In genomic region chr3:103019462-103019861, GRCm38 (mm10) we compare ENCODE assay signal across 10 mouse cellular contexts. TPM values are rescaled to one million over a fixed set of nuclear protein-coding genes. Genes with fewer than 3 reads are reported as not detected.
DNase-seq lines count a peak whose midpoint lies in the region; ATAC-seq and TF ChIP-seq lines count a peak whose summit lies in the region.
"Had no signal": no experiment of that assay in that cellular context is flagged by ENCODE, and none has a peak within 500 bp of the region (broad histone marks: within the 10 kb centered on the region; RNA-seq: fewer than 3 reads in every experiment).

No protein-coding gene starts in this region.

- in situ Hi-C loops in CH12.LX (cut with MboI; ENCODE audit: low pct_ligation_motif_present, low pct_unique_long_range_greater_than_20kb, low sequenced_read_pairs): no loop called here

- peaks cover 11 to 27% of the 10 kb centered on the region in 2 experiments; a peak in 3 of 4 replicates for H3K4me1 ChIP-seq in CH12.LX (ENCODE audit: control insufficient read depth in 1 of 2, insufficient read depth in 2 of 2)
- peaks cover 9% of the 10 kb centered on the region for H3K4me1 ChIP-seq in forebrain, embryonic 16.5 days (replicated peaks; ENCODE audit: control insufficient read depth, insufficient read depth, low read length)
- H3K4me1 ChIP-seq in limb, embryonic 15.5 days: peaks cover 9% of the 10 kb centered on the region

- H3K79me2 ChIP-seq in CH12.LX (replicated peaks; ENCODE audit: control insufficient read depth, extremely low read depth, insufficient read depth, poor library complexity, severe bottlenecking): peaks cover 35% of the 10 kb centered on the region

- TF ChIP-seq RAD21 in CH12.LX (IDR thresholded peaks at IDR 0.05; ENCODE audit: low read depth, low read length): no peak

- peak overlapping the region; percentile 97 for H3K27ac ChIP-seq in gastrocnemius, adult 2 months
- no peak overlapping the region for H3K27ac ChIP-seq in CH12.LX (ENCODE audit: insufficient read depth, low read depth)
- H3K27ac ChIP-seq in forebrain, embryonic 16.5 days (ENCODE audit: low read length): no peak overlapping the region
- H3K27ac ChIP-seq in limb, embryonic 15.5 days: peak overlapping the region; percentile 99

- intact Hi-C loops in gastrocnemius, adult 2 months (cut with DNase I): no loop called here
- intact Hi-C loops in gastrocnemius, postnatal 14 days (cut with DNase I; ENCODE audit: low total_unique reads): no loop called here

- peaks cover 0 to 9% of the 10 kb centered on the region in 2 experiments for H3K36me3 ChIP-seq in CH12.LX (replicated peaks in 1 of 2; ENCODE audit: control insufficient read depth in 1 of 2, insufficient read depth in 1 of 2, low read length in 1 of 2)
- no peaks in the 10 kb centered on the region for H3K36me3 ChIP-seq in forebrain, embryonic 16.5 days (ENCODE audit: control insufficient read depth, insufficient read depth)
- no peaks in the 10 kb centered on the region for H3K36me3 ChIP-seq in limb, embryonic 15.5 days

- H3K9ac ChIP-seq in CH12.LX (ENCODE audit: insufficient read depth, low read depth): peak overlapping the region; percentile 81; the same call in 1 of the 2 replicates
- no peak overlapping the region for H3K9ac ChIP-seq in forebrain, embryonic 16.5 days (replicated peaks; ENCODE audit: low read depth, low read length)
- H3K9ac ChIP-seq in limb, embryonic 15.5 days: no peak overlapping the region

- H3K4me3 ChIP-seq in gastrocnemius, adult 2 months: peak overlapping the region; percentile 85
- H3K4me3 ChIP-seq in CH12.LX (replicated peaks in 1 of 3; ENCODE audit: low read depth in 2 of 3, low read length in 2 of 3, poor library complexity in 1 of 3): peak overlapping the region in 2 of 3 experiments; percentile 20 to 93
- H3K4me3 ChIP-seq in forebrain, embryonic 16.5 days (replicated peaks; ENCODE audit: low read length): no peak overlapping the region
- no peak overlapping the region for H3K4me3 ChIP-seq in limb, embryonic 15.5 days

- no peak overlapping the region; the same call in 1 of the 2 replicates for H3K4me2 ChIP-seq in CH12.LX (ENCODE audit: insufficient read depth, low read depth, poor library complexity, severe bottlenecking)
- peak overlapping the region; percentile 46; the same call in 1 of the 2 replicates for H3K4me2 ChIP-seq in forebrain, embryonic 16.5 days (ENCODE audit: low read length)
- peak overlapping the region; percentile 47; the same call in 1 of the 2 replicates for H3K4me2 ChIP-seq in limb, embryonic 15.5 days

- no peak for DNase-seq in gastrocnemius, adult 2 months
- DNase-seq in gastrocnemius, postnatal 14 days: no peak
- DNase-seq in CH12.LX (ENCODE audit: extremely low read depth): no peak
- no peak for DNase-seq in frontal cortex, postnatal 25 days (ENCODE audit: low spot score in 2 of 2)
- DNase-seq in Muller cell, postnatal 12 days (ENCODE audit: inconsistent ontology term): no peak
- no peak for DNase-seq in right cerebral cortex, adult 18-20 months

- no peaks in the 10 kb centered on the region for H3K27me3 ChIP-seq in CH12.LX (replicated peaks)
- H3K27me3 ChIP-seq in forebrain, embryonic 16.5 days (replicated peaks; ENCODE audit: control insufficient read depth, insufficient read depth, low read length): no peaks in the 10 kb centered on the region
- H3K27me3 ChIP-seq in limb, embryonic 15.5 days: no peaks in the 10 kb centered on the region

- no peak for TF ChIP-seq CTCF in gastrocnemius, adult 2 months (IDR thresholded peaks at IDR 0.05)
- TF ChIP-seq CTCF in CH12.LX (conservative IDR thresholded peaks at IDR 0.05 in 1 of 2, IDR thresholded peaks at IDR 0.05 in 1 of 2; ENCODE audit: low read depth in 2 of 2, low read length in 2 of 2): no peak

- dilution Hi-C loops in CH12.LX (cut with MboI; ENCODE audit: extremely low pct_ligation_motif_present, extremely low pct_unique_long_range_greater_than_20kb, low sequenced_read_pairs): no loop called here

- TF ChIP-seq POLR2A in CH12.LX (IDR thresholded peaks at IDR 0.05; ENCODE audit: low read depth, low read length): no peak

- ATAC-seq in forebrain, embryonic 16.5 days: no peak
- ATAC-seq in limb, embryonic 15.5 days (ENCODE audit: insufficient number of reproducible peaks, low FRiP score, low TSS enrichment, low read depth): no peak

- no peak for TF ChIP-seq EP300 in CH12.LX (IDR thresholded peaks at IDR 0.05; ENCODE audit: low read length)

- WGBS in forebrain, embryonic 16.5 days: 93% methylated on average over 2 of the region's 2 CpGs
- WGBS in limb, embryonic 15.5 days: 91% methylated on average over 2 of the region's 2 CpGs

- H3K9me3 ChIP-seq in CH12.LX (replicated peaks; ENCODE audit: low read length): no peaks in the 10 kb centered on the region
- H3K9me3 ChIP-seq in forebrain, embryonic 16.5 days (ENCODE audit: control insufficient read depth, low read length): no peaks in the 10 kb centered on the region
- no peaks in the 10 kb centered on the region for H3K9me3 ChIP-seq in limb, embryonic 15.5 days

TF ChIP-seq in CH12.LX, 34 proteins besides CTCF, POLR2A, EP300 and RAD21:
- TF ChIP-seq ELF1 (IDR thresholded peaks at IDR 0.05; ENCODE audit: low read depth, low read length): no peak
- TF ChIP-seq IRF4 (IDR thresholded peaks at IDR 0.05; ENCODE audit: low read depth, low read length): no peak
- no peak for TF ChIP-seq PAX5 (IDR thresholded peaks at IDR 0.05; ENCODE audit: low read length)
- no peak for TF ChIP-seq USF1 (IDR thresholded peaks at IDR 0.05; ENCODE audit: low read depth, low read length)
- TF ChIP-seq ZMIZ1 (IDR thresholded peaks at IDR 0.05; ENCODE audit: low read depth, low read length): no peak
- TF ChIP-seq BHLHE40 (IDR thresholded peaks at IDR 0.05; ENCODE audit: low read depth, low read length): no peak
- no peak for TF ChIP-seq ZKSCAN1 (IDR thresholded peaks at IDR 0.05; ENCODE audit: borderline replicate concordance, low read depth, low read length)
- TF ChIP-seq POLR2AphosphoS2 (IDR thresholded peaks at IDR 0.05; ENCODE audit: low read depth, low read length): no peak
- no peak for TF ChIP-seq E2F4 (IDR thresholded peaks at IDR 0.05; ENCODE audit: insufficient replicate concordance, low read depth, low read length)
- no peak for TF ChIP-seq MYC (IDR thresholded peaks at IDR 0.05; ENCODE audit: low read depth, low read length)
- TF ChIP-seq MXI1 (IDR thresholded peaks at IDR 0.05; ENCODE audit: low read depth, low read length): no peak
- no peak for TF ChIP-seq GABPA (IDR thresholded peaks at IDR 0.05; ENCODE audit: insufficient replicate concordance, low read depth, low read length)
- no peak for TF ChIP-seq UBTF (IDR thresholded peaks at IDR 0.05; ENCODE audit: low read depth, low read length)

RNA-seq across cellular contexts. Expression of gene Csde1, which starts 0.8 kb away (rescaled TPM):
- 1,000 to 10,000 TPM in 1 of 2 experiments, 100 to 1,000 TPM in 1; 962 to 1,109 TPM for total RNA-seq in gastrocnemius, adult 2 months (2021)
- total RNA-seq in gastrocnemius, postnatal 14 days (2021): 100 to 1,000 TPM; 522 to 542 TPM
- 196 and 213 TPM in 2 replicates for total RNA-seq in CH12.LX (2012; rRNA removed)
- total RNA-seq in CH12.LX (2014; rRNA removed): 249 and 280 TPM in 2 replicates
- polyA plus RNA-seq in CH12.LX (2012; ENCODE audit: insufficient read length, low read depth): 194 and 210 TPM in 2 replicates
- 465 and 523 TPM in 2 replicates for polyA plus RNA-seq in forebrain, embryonic 16.5 days (2015; fragmentation: Nextera tagmentation; extraction: Ambion mirVana)
- polyA plus RNA-seq in limb, embryonic 15.5 days (2015; fragmentation: Nextera tagmentation; extraction: Ambion mirVana): 312 and 324 TPM in 2 replicates

RNA-seq across cellular contexts. Expression of gene Sike1, which starts 24.0 kb away (rescaled TPM):
- total RNA-seq in gastrocnemius, adult 2 months (2021): 10 to 100 TPM; 39.6 to 41.5 TPM
- total RNA-seq in gastrocnemius, postnatal 14 days (2021): 10 to 100 TPM; 62.7 to 67.9 TPM
- 15.3 and 20.9 TPM in 2 replicates for total RNA-seq in CH12.LX (2012; rRNA removed)
- total RNA-seq in CH12.LX (2014; rRNA removed): 28.2 and 39.2 TPM in 2 replicates
- 31.6 and 38.4 TPM in 2 replicates for polyA plus RNA-seq in CH12.LX (2012; ENCODE audit: insufficient read length, low read depth)
- polyA plus RNA-seq in forebrain, embryonic 16.5 days (2015; fragmentation: Nextera tagmentation; extraction: Ambion mirVana): 53.1 and 58.9 TPM in 2 replicates
- polyA plus RNA-seq in limb, embryonic 15.5 days (2015; fragmentation: Nextera tagmentation; extraction: Ambion mirVana): 65.4 and 68.1 TPM in 2 replicates

RNA-seq across cellular contexts. Expression of gene Nras, which starts 38.6 kb away (rescaled TPM):
- 10 to 100 TPM; 50.1 to 53.5 TPM for total RNA-seq in gastrocnemius, adult 2 months (2021)
- total RNA-seq in gastrocnemius, postnatal 14 days (2021): 10 to 100 TPM; 58.9 to 69.4 TPM
- total RNA-seq in CH12.LX (2012; rRNA removed): 49.7 and 52.5 TPM in 2 replicates
- 47.7 and 48.2 TPM in 2 replicates for total RNA-seq in CH12.LX (2014; rRNA removed)
- polyA plus RNA-seq in CH12.LX (2012; ENCODE audit: insufficient read length, low read depth): 69.1 and 79.3 TPM in 2 replicates
- polyA plus RNA-seq in forebrain, embryonic 16.5 days (2015; fragmentation: Nextera tagmentation; extraction: Ambion mirVana): 125 and 134 TPM in 2 replicates
- polyA plus RNA-seq in limb, embryonic 15.5 days (2015; fragmentation: Nextera tagmentation; extraction: Ambion mirVana): 98.0 and 98.1 TPM in 2 replicates

RNA-seq across cellular contexts. Expression of gene Ampd1, which starts 54.4 kb away (rescaled TPM):
- total RNA-seq in gastrocnemius, adult 2 months (2021): 1,000 to 10,000 TPM; 1,020 to 1,179 TPM
- total RNA-seq in gastrocnemius, postnatal 14 days (2021): 100 to 1,000 TPM; 685 to 695 TPM
- not detected in 2 replicates for total RNA-seq in CH12.LX (2012; rRNA removed)
- not detected in 2 replicates for total RNA-seq in CH12.LX (2014; rRNA removed)
- polyA plus RNA-seq in CH12.LX (2012; ENCODE audit: insufficient read length, low read depth): 0.19 and 0.38 TPM in 2 replicates
- not detected in 2 replicates for polyA plus RNA-seq in forebrain, embryonic 16.5 days (2015; fragmentation: Nextera tagmentation; extraction: Ambion mirVana)
- polyA plus RNA-seq in limb, embryonic 15.5 days (2015; fragmentation: Nextera tagmentation; extraction: Ambion mirVana): 6.2 and 20.5 TPM in 2 replicates
- polyA plus RNA-seq: frontal cortex, adult 2 months; small intestine, adult 2 months had no signal

RNA-seq across cellular contexts. Expression of gene Nr1h5, which starts 55.5 kb away (rescaled TPM):
- not detected for total RNA-seq in gastrocnemius, adult 2 months (2021)
- total RNA-seq in gastrocnemius, postnatal 14 days (2021): not detected
- total RNA-seq in CH12.LX (2012; rRNA removed) (not detected in 2 replicates), CH12.LX (2014; rRNA removed) (0.08 TPM in 1 of 2 replicates, not detected in the other)
- 0.13 TPM in 1 of 2 replicates, not detected in the other for polyA plus RNA-seq in CH12.LX (2012; ENCODE audit: insufficient read length, low read depth)
- polyA plus RNA-seq in forebrain, embryonic 16.5 days (2015; fragmentation: Nextera tagmentation; extraction: Ambion mirVana): not detected in 2 replicates
- not detected in 2 replicates for polyA plus RNA-seq in limb, embryonic 15.5 days (2015; fragmentation: Nextera tagmentation; extraction: Ambion mirVana)
- polyA plus RNA-seq: small intestine, adult 2 months had no signal

Comparison
In these comparisons a context has a peak if more than half of its experiments do, and no peak if none do; other contexts are left out.
1. H3K27ac ChIP-seq: peak in gastrocnemius, adult 2 months (single experiment) and limb, embryonic 15.5 days (single experiment); none in CH12.LX (single experiment) and forebrain, embryonic 16.5 days (single experiment).
2. H3K4me3 ChIP-seq: peak in gastrocnemius, adult 2 months (single experiment) and CH12.LX (2 of 3); none in forebrain, embryonic 16.5 days (single experiment) and limb, embryonic 15.5 days (single experiment).